Mouse (Mus musculus): ENCODE measurements around the gene Mob3c.

Gene Mob3c

GRCm38 (mm10) chr4:115878216-115878678 lies 50.4 kb downstream of the Mob3c start:
- DNase-seq (ENCODE audit: extremely low read depth, low read depth, low spot score), result no peak

GRCm38 (mm10) chr4:115878828-115879227 lies 50.9 kb downstream of the Mob3c start:
- no peak for DNase-seq (ENCODE audit: extremely low read depth, low read depth, low spot score)

- no peak for DNase-seq (ENCODE audit: extremely low read depth, low read depth, low spot score)
Measured at GRCm38 (mm10) chr4:115881183-115881582, 53.3 kb downstream of the Mob3c start.

GRCm38 (mm10) chr4:115882195-115882594 lies 54.3 kb downstream of the Mob3c start:
- DNase-seq (ENCODE audit: extremely low read depth, low read depth, low spot score), result no peak

- no peak for DNase-seq (ENCODE audit: extremely low read depth, low read depth, low spot score)
Measured at GRCm38 (mm10) chr4:115884022-115884421, 56.1 kb downstream of the Mob3c start, which contains the start of gene Kncn. TSS of gene Kncn (plus strand) at chr4:115884400.
